Mouse (Mus musculus): ENCODE measurements at regions not wholly inside any gene's neighbourhood (a gene's known extent, or its start where the extent isn't known, plus 50 kb on each side); places are given as distances from the start of the nearest gene placed in this dataset.

DNA sequence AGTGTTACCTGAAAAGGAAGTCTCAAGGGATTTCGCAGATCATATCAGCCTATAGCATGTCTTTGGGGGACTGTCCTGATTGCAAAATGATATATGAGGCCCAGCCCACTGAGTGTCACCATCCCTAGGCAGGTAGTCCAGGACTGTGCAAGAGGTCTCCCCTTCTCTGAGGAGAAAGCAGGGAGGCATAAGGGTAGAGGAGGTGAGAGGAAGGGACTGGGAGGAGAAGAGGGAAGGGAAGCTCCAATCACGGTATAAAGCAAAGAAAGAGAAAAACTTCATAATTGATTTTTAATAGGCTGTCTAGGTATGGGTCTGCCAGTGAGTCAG, 291.1 kb upstream of the Map3k7 start:
- Histone ChIP-seq H3K27ac (no peak overlapping the region), H3K4me3 (no peak overlapping the region)
- TF ChIP-seq CTCF (IDR thresholded peaks at IDR 0.05): no peak
- intact Hi-C loops (cut with DNase I): no loop called here
- DNase-seq: no peak

DNA sequence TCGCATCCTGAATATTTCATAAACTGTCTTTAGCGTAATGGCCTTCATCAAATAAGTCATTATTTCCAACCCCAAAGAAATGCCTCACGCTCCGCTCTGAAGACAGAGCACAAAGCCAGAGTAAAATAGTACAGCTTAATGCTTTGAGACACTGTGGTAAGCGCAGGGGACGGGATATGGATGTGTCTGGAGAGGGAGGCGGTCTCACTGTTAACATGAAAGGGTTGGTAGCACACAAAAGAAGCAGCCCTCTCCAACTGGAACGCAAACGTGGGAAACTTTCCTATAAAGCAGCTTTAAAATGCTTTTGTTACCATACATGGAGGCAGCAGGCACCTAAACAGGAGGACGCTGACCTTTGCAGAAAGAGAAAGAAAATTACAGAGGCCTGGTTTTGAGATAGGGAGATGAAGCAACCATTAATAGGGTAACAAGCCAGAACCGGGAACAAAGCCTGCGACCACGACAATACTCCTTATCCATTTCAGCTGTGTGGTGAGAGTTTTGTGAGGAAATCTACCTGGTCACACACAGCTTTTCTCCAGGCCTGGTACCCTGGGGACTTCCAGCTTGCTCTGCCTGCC, 284.8 kb upstream of the Map3k7 start:
- Histone ChIP-seq H3K27ac (no peak overlapping the region), H3K4me3 (no peak overlapping the region)
- intact Hi-C loops (cut with DNase I): no loop called here
- no peak for TF ChIP-seq CTCF (IDR thresholded peaks at IDR 0.05)
- DNase-seq: no peak

GRCm38 (mm10) chr4:31680958-31681357, 282.9 kb upstream of the Map3k7 start:
- intact Hi-C loops (cut with DNase I): no loop called here
- H3K27ac ChIP-seq: no peak overlapping the region

DNA sequence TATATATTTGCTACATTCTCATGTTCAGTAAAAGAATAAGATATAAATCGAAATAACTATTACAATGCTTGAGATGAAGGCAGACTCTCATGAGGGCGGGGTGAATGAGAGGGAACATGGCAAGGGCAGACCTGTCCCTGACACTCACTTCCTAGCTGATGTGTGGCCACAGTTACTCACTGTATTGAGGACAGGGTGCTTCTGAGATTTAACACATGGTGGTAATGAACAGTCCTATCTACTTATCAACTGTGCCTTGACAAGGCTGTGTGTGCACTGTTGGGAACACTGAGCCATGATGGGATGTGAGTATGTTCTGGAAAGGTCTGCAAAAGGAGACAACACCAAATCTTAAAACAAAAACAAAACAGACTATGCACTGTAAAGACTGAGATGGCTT, 274.8 kb upstream of the Map3k7 start:
- Histone ChIP-seq H3K4me3 (no peak overlapping the region), H3K27ac (no peak overlapping the region)
- intact Hi-C loops (cut with DNase I): no loop called here
- no peak for TF ChIP-seq CTCF (IDR thresholded peaks at IDR 0.05)
- no peak for DNase-seq

More at GRCm38 (mm10) chr4:31680958-31681357, 282.9 kb upstream of the Map3k7 start:
- DNase-seq: no peak
- TF ChIP-seq CTCF (IDR thresholded peaks at IDR 0.05): no peak
- no peak overlapping the region for H3K4me3 ChIP-seq

DNA sequence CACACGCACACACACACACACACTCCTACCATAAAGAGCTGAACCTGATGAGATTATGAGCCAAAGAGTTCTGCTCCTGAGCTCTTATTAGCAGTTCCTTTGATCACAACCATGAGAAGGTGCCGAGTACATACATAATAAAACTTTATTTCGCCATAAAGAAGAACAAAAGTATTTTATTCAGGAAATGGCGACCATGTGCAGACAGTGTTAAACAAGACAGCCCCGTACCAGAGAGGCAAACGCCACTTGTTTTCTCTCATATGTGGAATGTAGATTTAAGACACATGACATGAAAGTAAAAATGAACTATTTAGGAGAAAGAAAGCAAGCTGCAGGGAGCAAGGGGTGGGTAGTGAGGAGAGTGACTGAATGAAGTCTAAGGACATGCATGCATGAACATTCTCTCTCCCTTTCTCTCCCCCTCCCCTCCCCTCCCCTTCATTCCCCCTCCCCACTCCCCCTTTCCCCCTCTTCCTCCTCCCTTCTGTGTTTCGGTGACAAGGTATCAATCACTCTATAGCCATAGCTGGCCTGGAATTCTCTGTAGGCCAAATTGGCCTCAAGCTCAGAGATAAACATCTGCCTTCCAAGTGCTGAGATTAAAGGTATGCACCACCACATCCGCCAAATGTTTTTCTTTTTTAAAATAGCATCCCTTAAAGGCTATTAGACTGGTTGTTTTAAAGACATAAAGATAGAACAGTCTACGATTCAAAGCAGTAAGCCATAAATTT, 266.0 kb upstream of the Map3k7 start:
- no peak for TF ChIP-seq CTCF (IDR thresholded peaks at IDR 0.05)
- Histone ChIP-seq H3K27ac (no peak overlapping the region), H3K4me3 (no peak overlapping the region)
- intact Hi-C loops (cut with DNase I): no loop called here
- no peak for DNase-seq

DNA sequence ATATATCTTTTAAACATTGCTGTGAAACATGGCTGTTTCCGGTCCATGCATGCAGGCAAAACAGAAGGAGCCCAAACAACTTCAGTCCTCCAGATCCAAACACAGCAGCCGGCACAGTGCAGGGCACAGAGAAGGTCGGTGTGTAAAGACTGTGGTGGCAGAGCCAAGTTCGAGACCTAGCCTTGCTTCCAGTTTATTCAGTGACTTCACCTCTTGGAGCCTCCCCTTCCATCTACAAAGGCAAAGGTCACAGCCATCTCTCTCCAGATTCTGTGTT, 265.5 kb upstream of the Map3k7 start:
- TF ChIP-seq CTCF (IDR thresholded peaks at IDR 0.05): no peak
- intact Hi-C loops (cut with DNase I): no loop called here
- Histone ChIP-seq H3K27ac (no peak overlapping the region), H3K4me3 (no peak overlapping the region)
- DNase-seq: no peak

- intact Hi-C loops (cut with DNase I): no loop called here
- Histone ChIP-seq H3K4me3 (no peak overlapping the region), H3K27ac (no peak overlapping the region)
- DNase-seq: no peak
- no peak for TF ChIP-seq CTCF (IDR thresholded peaks at IDR 0.05)
Measured at GRCm38 (mm10) chr4:31699296-31699695, 264.6 kb upstream of the Map3k7 start.

- no peak for TF ChIP-seq CTCF (IDR thresholded peaks at IDR 0.05)
- Histone ChIP-seq H3K4me3 (no peak overlapping the region), H3K27ac (no peak overlapping the region)
- DNase-seq: no peak
- intact Hi-C loops (cut with DNase I): no loop called here
Measured at GRCm38 (mm10) chr4:31714054-31714651, 249.7 kb upstream of the Map3k7 start.

DNA sequence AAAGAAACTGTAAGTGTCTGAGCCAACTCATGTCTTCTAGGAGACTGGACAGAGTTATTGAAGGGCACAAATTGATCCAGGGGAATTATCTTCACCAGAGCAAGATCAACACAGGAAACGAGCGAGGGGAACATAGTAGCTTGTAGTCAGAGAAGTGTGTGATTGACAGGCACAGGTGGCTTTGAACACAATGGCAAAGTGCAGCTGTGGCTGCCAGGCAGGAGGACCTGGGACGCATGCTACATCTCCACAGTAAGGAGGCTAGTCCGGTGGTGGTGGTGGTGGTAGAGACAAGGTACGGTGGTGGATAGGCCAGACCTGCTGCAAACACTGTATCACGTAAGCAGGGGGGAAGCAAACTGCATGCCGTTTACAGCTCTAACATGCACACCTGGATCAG, 240.4 kb upstream of the Map3k7 start:
- no peak for DNase-seq
- no peak for TF ChIP-seq CTCF (IDR thresholded peaks at IDR 0.05)

GRCm38 (mm10) chr4:31724400-31724799, 239.5 kb upstream of the Map3k7 start:
- no peak for TF ChIP-seq CTCF (IDR thresholded peaks at IDR 0.05)
- no peak for DNase-seq
- Histone ChIP-seq H3K4me3 (no peak overlapping the region), H3K27ac (no peak overlapping the region)
- intact Hi-C loops (cut with DNase I): no loop called here

More for the DNA sequence above, 240.4 kb upstream of the Map3k7 start:
- intact Hi-C loops (cut with DNase I): no loop called here
- no peak overlapping the region for H3K4me3 ChIP-seq
- no peak overlapping the region for H3K27ac ChIP-seq

DNA sequence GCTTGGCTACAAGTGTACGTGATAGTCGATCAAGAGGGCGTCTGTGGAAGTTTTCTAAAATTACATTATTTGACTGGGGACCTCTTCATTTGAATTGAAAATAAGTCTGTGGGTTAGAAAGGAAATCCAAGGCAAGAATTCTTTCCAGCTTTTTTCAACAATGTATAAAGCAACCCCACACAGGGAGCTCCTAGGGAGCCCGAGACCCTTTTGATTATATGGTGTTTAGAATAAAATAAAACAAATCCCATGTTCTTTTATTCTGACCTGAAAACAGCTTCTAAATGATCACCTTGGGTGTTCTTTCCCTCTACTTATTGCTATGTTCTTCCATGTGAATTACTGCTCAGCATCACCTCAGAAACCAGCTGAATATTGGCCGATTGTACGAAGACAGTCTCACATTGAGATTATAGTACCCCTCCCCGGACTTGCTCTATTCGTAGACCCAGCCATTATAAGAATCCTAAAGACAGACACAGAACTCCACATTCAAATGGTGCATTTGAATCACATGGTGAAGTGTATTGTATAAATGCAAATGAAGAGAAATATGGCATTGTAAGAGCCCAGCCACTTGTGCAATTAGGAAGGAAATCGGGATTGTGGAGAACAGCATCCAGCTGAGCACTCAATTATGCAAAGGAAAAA, 236.3 kb upstream of the Map3k7 start:
- Histone ChIP-seq H3K27ac (no peak overlapping the region), H3K4me3 (no peak overlapping the region)
- DNase-seq: no peak
- intact Hi-C loops (cut with DNase I): no loop called here
- TF ChIP-seq CTCF (IDR thresholded peaks at IDR 0.05): no peak

DNA sequence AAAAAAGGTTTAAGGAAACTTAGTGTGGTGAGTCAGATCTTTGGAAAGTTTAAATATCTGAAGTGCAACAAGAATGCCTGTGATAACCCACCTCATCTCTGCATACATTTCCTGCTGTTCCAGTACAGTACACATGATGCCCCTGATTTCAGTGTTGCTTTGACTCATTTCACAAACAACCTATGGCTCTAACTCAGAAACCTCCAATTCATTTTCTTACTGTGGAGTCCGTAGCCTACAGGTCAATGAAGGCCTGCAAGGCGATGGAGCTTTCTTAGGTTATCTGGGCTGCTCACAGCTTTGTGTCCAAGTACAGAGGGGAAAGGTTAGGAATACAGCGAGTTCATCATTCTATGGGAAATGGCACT, 235.8 kb upstream of the Map3k7 start:
- TF ChIP-seq CTCF (IDR thresholded peaks at IDR 0.05): no peak
- no peak for DNase-seq
- Histone ChIP-seq H3K4me3 (no peak overlapping the region), H3K27ac (no peak overlapping the region)
- intact Hi-C loops (cut with DNase I): no loop called here

DNA sequence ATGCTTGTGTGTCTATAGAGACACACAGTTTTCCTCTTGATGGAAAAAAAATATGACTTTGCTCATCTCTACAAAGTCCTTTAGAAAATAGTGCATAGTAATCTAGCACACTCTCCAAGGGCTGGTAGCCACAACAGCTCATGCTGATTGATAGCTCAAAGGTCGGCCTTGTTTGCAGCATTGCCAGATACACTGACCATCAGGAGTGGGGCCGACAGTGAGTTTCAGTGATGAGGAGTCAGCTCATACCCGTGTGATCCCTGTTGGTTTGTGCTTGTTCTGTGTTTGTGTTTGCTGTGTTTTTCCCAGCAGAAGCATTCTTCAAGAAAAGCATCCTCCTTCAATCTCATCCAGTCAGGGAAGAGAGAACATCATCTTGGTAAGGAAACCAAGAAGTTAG, 220.1 kb upstream of the Map3k7 start:
- no peak for TF ChIP-seq CTCF (IDR thresholded peaks at IDR 0.05)
- intact Hi-C loops (cut with DNase I): no loop called here

DNA sequence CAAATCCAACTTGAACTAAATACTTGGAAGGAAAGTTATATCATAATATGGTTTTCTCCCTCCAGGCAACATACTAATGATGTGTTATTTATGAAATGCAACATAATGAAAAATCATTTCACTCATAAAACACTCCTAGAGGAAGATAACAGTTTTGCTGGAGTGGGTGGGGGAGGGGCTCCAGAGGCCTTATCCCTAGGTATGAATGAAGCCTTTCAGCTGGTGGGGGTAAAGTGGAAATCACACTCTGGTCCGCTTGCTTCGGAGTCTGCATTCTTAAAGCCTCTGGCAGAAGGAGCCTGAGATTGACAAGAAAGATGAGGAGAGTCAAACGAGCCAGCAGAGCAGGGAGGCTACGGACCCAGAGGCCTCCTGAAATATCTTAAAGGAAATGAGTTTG, 219.5 kb upstream of the Map3k7 start:
- no peak overlapping the region for H3K4me3 ChIP-seq
- H3K27ac ChIP-seq: no peak overlapping the region
- no peak for TF ChIP-seq CTCF (IDR thresholded peaks at IDR 0.05)
- intact Hi-C loops (cut with DNase I): no loop called here
- DNase-seq: no peak

More for the DNA sequence above, 220.1 kb upstream of the Map3k7 start:
- DNase-seq: no peak
- H3K4me3 ChIP-seq: no peak overlapping the region
- no peak overlapping the region for H3K27ac ChIP-seq

Data from gastrocnemius, adult 2 months (tissue).